Mouse (Mus musculus) testis, adult 2 months (tissue): ENCODE data around the gene Pdgfra.

Experiments
- CTCF ChIP-seq: fragments of 200-500 bp; IDR thresholded peaks from 2 replicates; pipeline ENCODE4 v1.5.1; 2012; ENCODE audit warnings: low read depth, mild to moderate bottlenecking, inconsistent platforms, low read length, moderate library complexity; ENCODE audit not compliant: control insufficient read depth, insufficient read depth, insufficient replicate concordance
- POLR2A ChIP-seq: fragments of 200-500 bp; IDR thresholded peaks from 2 replicates; pipeline ENCODE4 v1.6.1; 2012; ENCODE audit warnings: low read depth, mild to moderate bottlenecking, inconsistent platforms, low read length, moderate library complexity; ENCODE audit not compliant: control insufficient read depth

- TF ChIP-seq CTCF (no peak), POLR2A (no peak)
Observed at GRCm38 (mm10) chr5:75153626-75153960, 1.5 kb downstream of the Pdgfra start.
